Mouse (Mus musculus): ENCODE results near the gene Otof. TPM values are rescaled to one million over a fixed set of nuclear protein-coding genes. Genes with fewer than 3 reads are reported as not detected.

Otof gene
- total RNA-seq, 2 experiments from 2014 or later: not detected

DNA sequence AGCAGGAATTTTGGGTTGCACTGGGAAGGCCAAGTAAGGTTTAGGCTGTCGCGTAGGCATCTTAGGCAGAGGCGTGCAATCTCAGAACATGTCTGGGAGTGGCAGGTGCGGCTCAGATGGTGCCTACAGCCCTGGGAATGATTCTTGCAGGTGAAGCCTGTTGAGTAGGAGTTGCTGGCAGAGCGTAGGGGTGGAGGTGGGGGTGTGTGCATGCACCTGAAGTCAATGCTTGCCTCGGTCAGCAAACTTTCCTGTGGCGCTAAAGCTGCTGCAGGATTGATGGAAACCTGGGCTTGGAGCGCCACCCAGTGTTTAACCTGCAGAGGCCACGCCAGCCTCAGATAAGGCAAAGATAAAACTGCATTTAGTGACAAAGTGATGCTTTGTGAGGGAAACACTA, 118.6 kb downstream of the Otof start:
- peak; percentile 66 for ATAC-seq (replicated peaks; ENCODE audit: poor library complexity, severe bottlenecking)

DNA sequence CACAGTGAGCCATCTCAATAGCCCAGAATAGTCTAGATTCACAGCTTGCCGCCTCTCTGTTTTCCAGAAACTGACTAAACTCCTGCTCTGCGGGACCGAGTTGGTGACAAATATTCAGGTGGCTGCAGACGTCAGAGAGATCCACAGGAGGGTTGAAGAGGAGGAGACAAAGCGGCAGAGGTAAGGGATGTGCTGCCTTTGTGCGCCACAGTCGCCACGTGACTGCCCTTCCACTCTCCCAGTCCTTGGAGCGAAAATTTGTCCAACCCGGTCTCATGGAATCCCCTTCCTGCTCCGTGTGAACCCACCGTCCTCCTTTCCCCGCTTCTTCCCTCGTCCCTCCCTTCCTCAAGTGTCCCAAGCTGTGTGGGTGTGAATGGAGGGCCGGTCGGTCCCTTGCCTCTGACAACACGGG, 119.1 kb downstream of the Otof start:
- ATAC-seq (replicated peaks; ENCODE audit: poor library complexity, severe bottlenecking): no peak

DNA sequence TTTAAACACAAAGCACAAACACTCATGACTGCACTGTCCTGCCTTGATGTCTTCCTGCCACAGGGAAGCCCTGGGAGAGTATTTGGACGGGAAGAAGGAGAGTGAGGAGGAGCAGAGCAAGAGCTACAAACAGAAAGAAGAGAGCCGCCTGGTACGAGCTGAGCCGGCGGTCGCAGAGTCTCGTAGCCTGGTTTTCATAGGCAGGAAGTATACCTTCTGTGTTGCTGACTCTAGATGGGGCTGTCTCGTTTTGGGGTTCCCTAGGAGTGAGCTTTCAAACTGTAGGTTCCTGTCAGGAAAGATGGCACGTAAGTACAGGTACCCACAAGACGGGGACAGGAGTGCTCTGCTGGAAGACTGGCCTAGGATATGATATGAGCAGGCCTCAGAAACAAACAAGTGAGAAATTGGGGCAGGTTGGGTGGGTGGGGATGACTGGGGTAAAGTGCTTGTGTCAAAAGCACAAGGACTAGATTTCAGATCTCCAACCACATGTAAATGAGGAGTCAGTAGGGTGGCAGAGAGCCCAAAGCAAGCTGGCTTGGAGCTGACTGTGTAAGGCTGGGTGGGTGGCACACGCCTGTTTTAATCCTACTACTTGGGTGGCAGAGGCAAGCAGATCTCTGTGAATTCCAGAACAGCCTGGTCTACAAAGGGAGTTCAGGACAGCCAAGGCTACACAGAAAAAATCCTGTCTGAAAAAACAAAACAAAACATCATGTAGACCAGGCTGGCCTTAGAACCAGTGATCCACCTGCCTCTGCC, 119.9 kb downstream of the Otof start:
- no peak for ATAC-seq (replicated peaks; ENCODE audit: poor library complexity, severe bottlenecking)

DNA sequence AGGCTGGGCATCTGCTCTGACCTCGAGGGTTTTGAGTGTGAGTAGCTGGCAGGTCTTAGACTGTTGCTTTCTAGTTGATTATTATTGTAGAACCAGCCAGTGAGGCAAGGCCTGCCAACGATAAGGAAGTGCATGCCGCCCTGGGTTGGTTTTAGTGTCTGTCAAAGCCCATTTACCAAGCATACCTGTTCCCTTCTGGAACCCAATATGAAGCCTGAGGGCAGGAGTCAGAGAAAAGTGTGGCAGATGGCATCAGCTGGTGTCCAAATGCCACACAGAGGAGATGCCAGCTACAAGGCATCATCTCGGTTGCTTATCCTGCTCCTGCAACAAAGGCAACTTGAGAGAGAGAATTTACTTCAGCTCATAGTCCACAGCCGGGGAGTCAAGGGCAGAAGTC, 120.9 kb downstream of the Otof start:
- no peak for ATAC-seq (replicated peaks; ENCODE audit: poor library complexity, severe bottlenecking)

Other genes with a start within 250 kb of the Otof start
- 22.7 and 38.5 TPM in 2 replicates for gene Selenoi, start 229.4 kb downstream of the Otof start, total RNA-seq (2014; fragmentation: Nextera tagmentation)
- gene Selenoi, start 229.4 kb downstream of the Otof start, total RNA-seq (2017): 48.1 and 61.2 TPM in 2 replicates
- gene Drc1, start 180.5 kb downstream of the Otof start, total RNA-seq (2014; fragmentation: Nextera tagmentation): not detected in 2 replicates
- not detected in 2 replicates for gene Drc1, start 180.5 kb downstream of the Otof start, total RNA-seq (2017)
- not detected in 2 replicates for gene 1700001C02Rik, start 4.1 kb upstream of the Otof start, total RNA-seq (2014; fragmentation: Nextera tagmentation)
- gene 1700001C02Rik, start 4.1 kb upstream of the Otof start, total RNA-seq (2017): not detected in 2 replicates
- not detected in 2 replicates for gene Cib4, start 83.9 kb upstream of the Otof start, total RNA-seq (2014; fragmentation: Nextera tagmentation)
- not detected in 2 replicates for gene Cib4, start 83.9 kb upstream of the Otof start, total RNA-seq (2017)
- gene Kcnk3, start 126.2 kb upstream of the Otof start, total RNA-seq (2014; fragmentation: Nextera tagmentation): not detected in 2 replicates
- not detected in 2 replicates for gene Kcnk3, start 126.2 kb upstream of the Otof start, total RNA-seq (2017)
- 11.8 and 15.4 TPM in 2 replicates for gene Slc35f6, start 186.0 kb upstream of the Otof start, total RNA-seq (2014; fragmentation: Nextera tagmentation)
- gene Slc35f6, start 186.0 kb upstream of the Otof start, total RNA-seq (2017): 2.8 and 6.6 TPM in 2 replicates
- gene Cenpa, start 204.8 kb upstream of the Otof start, total RNA-seq (2014; fragmentation: Nextera tagmentation): 78.6 and 110 TPM in 2 replicates
- gene Cenpa, start 204.8 kb upstream of the Otof start, total RNA-seq (2017): 84.8 and 124 TPM in 2 replicates
- not detected in 2 replicates for gene Dpysl5, start 249.6 kb upstream of the Otof start, total RNA-seq (2014; fragmentation: Nextera tagmentation)
- not detected in 2 replicates for gene Dpysl5, start 249.6 kb upstream of the Otof start, total RNA-seq (2017)